Mouse (Mus musculus) forebrain, postnatal 0 days (tissue): ENCODE results near the gene Cela1. TPM values are rescaled to one million over a fixed set of nuclear protein-coding genes. Genes with fewer than 3 reads are reported as not detected.

Experiments used
- ATAC-seq: fragments of 200-750 bp; cut with Nextera tagmentation; 2 replicates; pipeline ENCODE4 v1.8.0; 2017; ENCODE audit warnings: mild to moderate bottlenecking, moderate library complexity
- DNase-seq: peaks from one replicate; pipeline ENCODE4 v3.0.0-alpha.2; 2015
- H3K27ac ChIP-seq: fragments of 300-500 bp; sonication (generic); 2 replicates; pipeline ENCODE4 v1.5.1; 2014; ENCODE audit warnings: low read depth, mild to moderate bottlenecking, antibody characterized with exemption, low read length, moderate library complexity, mixed read lengths
- H3K27me3 ChIP-seq: fragments of 300-500 bp; sonication (generic); 2 replicates; pipeline ENCODE4 v1.6.1; 2014; ENCODE audit warnings: mild to moderate bottlenecking, low read length, mixed read lengths; ENCODE audit not compliant: insufficient read depth
- H3K36me3 ChIP-seq: fragments of 300-500 bp; sonication (generic); 2 replicates; pipeline ENCODE4 v1.6.1; 2014; ENCODE audit warnings: mild to moderate bottlenecking, moderate library complexity; ENCODE audit not compliant: insufficient read depth
- H3K4me1 ChIP-seq: fragments of 300-500 bp; sonication (generic); 2 replicates; pipeline ENCODE4 v1.6.1; 2014; ENCODE audit warnings: antibody characterized with exemption; ENCODE audit not compliant: insufficient read depth
- H3K4me2 ChIP-seq: fragments of 300-500 bp; sonication (generic); 2 replicates; pipeline ENCODE4 v1.6.1; 2014; ENCODE audit warnings: low read depth, mild to moderate bottlenecking, moderate library complexity
- H3K4me3 ChIP-seq: fragments of 300-500 bp; sonication (generic); 2 replicates; pipeline ENCODE4 v1.5.1; 2014; ENCODE audit warnings: low read depth, low read length, mixed read lengths
- H3K9ac ChIP-seq: fragments of 300-500 bp; sonication (generic); 2 replicates; pipeline ENCODE4 v1.6.1; 2014; ENCODE audit warnings: mild to moderate bottlenecking
- H3K9me3 ChIP-seq: fragments of 300-500 bp; sonication (generic); 2 replicates; pipeline ENCODE4 v1.6.1; 2016; ENCODE audit warnings: low read length
- CTCF ChIP-seq: sonication (generic); IDR thresholded peaks from 2 replicates; pipeline ENCODE4 v1.5.1; 2016; ENCODE audit warnings: antibody characterized with exemption, control low read depth, low read depth
- WGBS: fragments of 180-500 bp; shearing (Covaris S2); extraction: QIAGEN DNeasy Blood & Tissue Kit; methylation state at CpG from one replicate; pipeline ENCODE4 v1.1.7; 2014; 5-methylcytosine and 5-hydroxymethylcytosine counted together
- polyA plus RNA-seq: library from polyadenylated mRNA; unstranded; fragments of >200 nt; fragmentation: Nextera tagmentation; extraction: Ambion mirVana; gene quantifications from 2 replicates; pipeline ENCODE4 v1.2.1, GENCODE M21; 2015
- total RNA-seq: library from RNA; depleted of rRNA; stranded (reverse); fragments of >200 nt; gene quantifications from 2 replicates; pipeline ENCODE4 v1.2.3, GENCODE M21; 2014

The Cela1 gene
- total and polyA plus RNA-seq, 2 experiments from 2014 or later, result 0.81 to 5.1 TPM

- H3K9ac ChIP-seq, result no peak overlapping the region
- no peaks in the 10 kb centered on the region for H3K9me3 ChIP-seq
- DNase-seq, result no peak
- H3K4me1 ChIP-seq, result no peaks in the 10 kb centered on the region
- H3K27me3 ChIP-seq, result no peaks in the 10 kb centered on the region
- ATAC-seq, result no peak
- no peak for TF ChIP-seq CTCF
- no peak overlapping the region for H3K4me2 ChIP-seq
- H3K36me3 ChIP-seq, result no peaks in the 10 kb centered on the region
- H3K4me3 ChIP-seq, result no peak overlapping the region
- 89% methylated on average over 9 of the region's 9 CpGs for WGBS
- H3K27ac ChIP-seq, result no peak overlapping the region
These were observed 36.1 kb downstream of the Cela1 start for GRCm38 (mm10) chr15:100651610-100652009.

DNA sequence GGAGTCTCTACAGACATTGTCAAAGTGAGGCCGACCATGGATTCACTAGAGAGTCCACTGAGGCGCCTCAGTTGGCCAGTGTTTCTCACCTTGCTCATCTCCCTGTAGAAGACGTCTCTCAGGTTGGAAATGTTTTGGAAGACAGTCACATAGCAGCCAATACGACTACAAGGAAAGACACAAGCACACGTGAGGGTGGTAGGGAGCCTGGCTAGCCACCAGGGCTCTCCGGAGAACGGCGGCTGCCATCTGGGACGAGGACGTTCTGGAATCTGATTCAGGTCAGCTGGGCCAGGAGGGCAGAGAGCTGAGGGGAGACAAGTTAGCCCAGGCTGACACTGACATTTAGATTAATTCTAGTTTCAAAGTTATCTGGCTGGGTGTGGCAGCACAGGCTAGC, 37.6 kb downstream of the Cela1 start:
- TF ChIP-seq CTCF, result no peak
- no peak overlapping the region for H3K27ac ChIP-seq
- 83% methylated on average over 10 of the region's 10 CpGs for WGBS
- H3K9ac ChIP-seq, result no peak overlapping the region
- H3K4me3 ChIP-seq, result no peak overlapping the region
- H3K4me2 ChIP-seq, result no peak overlapping the region
- no peaks in the 10 kb centered on the region for H3K9me3 ChIP-seq
- no peaks in the 10 kb centered on the region for H3K36me3 ChIP-seq
- no peaks in the 10 kb centered on the region for H3K4me1 ChIP-seq
- no peak for DNase-seq
- no peak for ATAC-seq
- no peaks in the 10 kb centered on the region for H3K27me3 ChIP-seq

- 74% methylated on average over 6 of the region's 6 CpGs for WGBS
- Histone ChIP-seq H3K4me1 (no peaks in the 10 kb centered on the region), H3K27ac (no peak overlapping the region), H3K9me3 (no peaks in the 10 kb centered on the region), H3K9ac (no peak overlapping the region), H3K27me3 (no peaks in the 10 kb centered on the region), H3K4me2 (no peak overlapping the region), H3K36me3 (no peaks in the 10 kb centered on the region), H3K4me3 (no peak overlapping the region)
- ATAC-seq (no peak), DNase-seq (no peak)
- TF ChIP-seq CTCF, result no peak
These were observed 41.6 kb downstream of the Cela1 start for GRCm38 (mm10) chr15:100646161-100646560.

DNA sequence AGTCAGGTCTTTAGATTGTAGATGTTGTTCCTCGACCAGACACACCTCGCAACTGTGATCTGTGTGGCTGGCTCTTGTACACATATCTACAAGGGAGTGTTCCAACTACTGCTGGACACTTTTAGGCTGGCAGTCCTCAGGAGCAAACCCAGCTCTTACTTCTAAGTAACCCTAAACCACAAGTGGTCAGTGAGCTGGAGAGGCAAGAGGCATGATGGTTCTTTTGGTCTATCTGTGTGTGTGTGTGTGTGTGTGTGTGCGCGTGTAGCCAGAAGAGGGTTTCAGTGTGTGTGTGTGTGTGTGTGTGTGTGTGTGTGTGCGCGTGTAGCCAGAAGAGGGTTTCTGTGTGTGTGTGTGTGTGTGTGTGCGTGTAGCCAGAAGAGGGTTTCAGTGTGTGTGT, 45.3 kb downstream of the Cela1 start:
- H3K9ac ChIP-seq, result no peak overlapping the region
- no peaks in the 10 kb centered on the region for H3K9me3 ChIP-seq
- H3K4me3 ChIP-seq, result no peak overlapping the region
- WGBS, result 95% methylated on average over 7 of the region's 7 CpGs
- ATAC-seq (no peak), DNase-seq (no peak)
- no peak overlapping the region for H3K27ac ChIP-seq
- H3K4me1 ChIP-seq, result no peaks in the 10 kb centered on the region
- H3K4me2 ChIP-seq, result no peak overlapping the region
- TF ChIP-seq CTCF, result no peak
- no peaks in the 10 kb centered on the region for H3K36me3 ChIP-seq
- H3K27me3 ChIP-seq, result peaks cover 7% of the 10 kb centered on the region

- Histone ChIP-seq H3K9ac (no peak overlapping the region), H3K4me1 (no peaks in the 10 kb centered on the region), H3K9me3 (no peaks in the 10 kb centered on the region), H3K4me2 (no peak overlapping the region), H3K4me3 (no peak overlapping the region), H3K36me3 (no peaks in the 10 kb centered on the region), H3K27me3 (peaks cover 18% of the 10 kb centered on the region), H3K27ac (no peak overlapping the region)
- DNase-seq (no peak), ATAC-seq (no peak)
- WGBS, result 69% methylated on average over 16 of the region's 16 CpGs
- TF ChIP-seq CTCF, result no peak
These were observed 46.4 kb downstream of the Cela1 start for GRCm38 (mm10) chr15:100641226-100641810.

DNA sequence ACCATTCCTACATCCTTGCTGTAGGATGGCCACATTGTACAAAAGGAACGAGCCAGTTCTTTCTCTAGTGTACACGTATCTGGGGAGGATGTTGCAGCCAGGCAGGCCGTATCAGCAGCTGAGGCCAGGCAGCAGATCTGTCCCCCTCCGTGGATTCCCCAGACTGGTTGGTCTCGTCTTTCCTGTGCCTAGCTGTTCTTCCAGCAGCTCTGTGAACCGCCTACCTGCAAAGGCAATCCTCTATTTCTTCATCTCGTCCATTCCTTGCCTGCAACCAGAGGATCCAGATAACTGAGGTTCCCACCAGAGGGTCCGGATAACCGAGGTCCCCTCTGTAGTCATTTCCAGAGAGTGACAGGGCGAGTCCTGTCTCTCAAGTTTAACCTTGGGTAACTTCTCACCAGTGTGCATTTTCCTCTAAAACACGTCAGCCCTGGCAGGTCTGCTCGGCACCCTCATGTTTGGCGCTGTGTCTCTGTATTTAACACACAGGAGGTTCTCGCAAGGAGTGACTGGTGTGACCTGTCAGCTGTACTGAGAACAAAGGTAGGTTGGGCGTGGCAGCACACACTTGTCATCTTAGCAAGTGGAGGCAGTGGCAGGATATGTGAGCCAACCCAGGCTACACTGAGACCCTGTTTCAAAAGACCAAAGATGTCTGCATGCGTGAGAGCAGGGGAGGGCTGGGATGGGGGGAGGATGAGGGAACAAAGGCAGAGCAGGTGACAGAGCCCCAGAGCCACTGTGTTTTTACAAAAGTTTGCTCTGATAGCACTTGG, 47.6 kb downstream of the Cela1 start:
- Histone ChIP-seq H3K9ac (no peak overlapping the region), H3K4me2 (no peak overlapping the region), H3K36me3 (no peaks in the 10 kb centered on the region), H3K4me1 (no peaks in the 10 kb centered on the region), H3K27me3 (peaks cover 30% of the 10 kb centered on the region), H3K4me3 (no peak overlapping the region), H3K9me3 (no peaks in the 10 kb centered on the region), H3K27ac (no peak overlapping the region)
- WGBS, result 74% methylated on average over 16 of the region's 16 CpGs
- ATAC-seq, result no peak
- no peak for TF ChIP-seq CTCF
- DNase-seq, result no peak

- Histone ChIP-seq H3K9me3 (no peaks in the 10 kb centered on the region), H3K27ac (no peak overlapping the region), H3K4me3 (no peak overlapping the region), H3K4me2 (no peak overlapping the region), H3K36me3 (no peaks in the 10 kb centered on the region), H3K4me1 (no peaks in the 10 kb centered on the region), H3K27me3 (peaks cover 41% of the 10 kb centered on the region), H3K9ac (no peak overlapping the region)
- no peak for DNase-seq
- 18% methylated on average over 6 of the region's 6 CpGs for WGBS
- TF ChIP-seq CTCF, result peak; percentile 28; the same call in 1 of the 2 replicates
- no peak for ATAC-seq
These were observed 50.1 kb downstream of the Cela1 start for GRCm38 (mm10) chr15:100637661-100638060.
